Mouse (Mus musculus): ENCODE measurements around the gene Sprr2b. TPM values are rescaled to one million over a fixed set of nuclear protein-coding genes. Genes with fewer than 3 reads are reported as not detected.

Gene Sprr2b
- polyA plus RNA-seq, 1 experiment = 0.26 TPM

DNA sequence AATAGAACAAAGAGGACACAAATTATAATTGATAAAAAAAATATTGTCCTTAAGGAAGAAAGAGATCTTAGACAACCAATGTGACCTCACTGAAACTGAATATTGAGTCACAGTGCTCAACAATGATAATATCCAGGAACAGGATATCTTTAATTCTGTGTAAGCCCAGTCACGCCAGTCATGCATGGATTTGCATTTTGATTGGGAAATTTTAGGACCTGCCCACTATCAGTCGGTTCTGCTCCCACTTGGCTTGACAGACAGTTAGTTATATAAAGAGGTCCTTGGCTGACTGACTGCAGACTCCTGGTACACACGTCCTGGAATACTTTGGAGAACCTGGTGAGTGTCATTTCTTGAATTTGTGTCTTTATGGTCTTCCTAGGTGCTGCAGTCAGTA is 48.5 kb downstream of the Sprr2b start, which contains the start of gene Sprr2f:
Gene Sprr2f (plus strand): TSS at position 301 of the 400 bp plus-strand sequence.
- DNase-seq (ENCODE audit: low read depth) = no peak
- TF ChIP-seq CTCF (IDR thresholded peaks at IDR 0.05; ENCODE audit: borderline replicate concordance, extremely low read depth, insufficient read depth, insufficient read length) = no peak
- TF ChIP-seq POLR2A (IDR thresholded peaks at IDR 0.05; ENCODE audit: borderline replicate concordance, extremely low read depth, insufficient read depth, insufficient read length, poor library complexity, severe bottlenecking) = no peak

Other genes with a start within 250 kb of the Sprr2b start
- gene Lor, start 233.5 kb upstream of the Sprr2b start, polyA plus RNA-seq (2012; rRNA removed) = 5.8 and 7.6 TPM in 2 replicates
- not detected in 2 replicates for gene Prr9, start 192.7 kb upstream of the Sprr2b start, polyA plus RNA-seq (2012; rRNA removed)
- not detected in 2 replicates for gene Lelp1, start 173.9 kb upstream of the Sprr2b start, polyA plus RNA-seq (2012; rRNA removed)
- gene Sprr2a1, start 100.8 kb upstream of the Sprr2b start, polyA plus RNA-seq (2012; rRNA removed) = 0.03 and 0.05 TPM in 2 replicates
- gene Sprr2a2, start 100.7 kb upstream of the Sprr2b start, polyA plus RNA-seq (2012; rRNA removed) = 4.0 and 5.0 TPM in 2 replicates
- gene Sprr2a3, start 31.2 kb upstream of the Sprr2b start, polyA plus RNA-seq (2012; rRNA removed) = 0.14 and 0.23 TPM in 2 replicates
- not detected in 2 replicates for gene Sprr2d, start 22.5 kb downstream of the Sprr2b start, polyA plus RNA-seq (2012; rRNA removed)
- not detected in 2 replicates for gene Sprr2e, start 35.5 kb downstream of the Sprr2b start, polyA plus RNA-seq (2012; rRNA removed)
- gene Sprr2f, start 48.6 kb downstream of the Sprr2b start, polyA plus RNA-seq (2012; rRNA removed) = not detected in 2 replicates
- not detected in 2 replicates for gene Sprr2h, start 69.1 kb downstream of the Sprr2b start, polyA plus RNA-seq (2012; rRNA removed)
- not detected in 2 replicates for gene Sprr2i, start 91.4 kb downstream of the Sprr2b start, polyA plus RNA-seq (2012; rRNA removed)
- gene Sprr2j-ps, start 101.5 kb downstream of the Sprr2b start, polyA plus RNA-seq (2012; rRNA removed) = not detected in 2 replicates
- 6.8 and 9.2 TPM in 2 replicates for gene Gm9774, start 112.8 kb downstream of the Sprr2b start, polyA plus RNA-seq (2012; rRNA removed)
- not detected in 2 replicates for gene Sprr2k, start 116.0 kb downstream of the Sprr2b start, polyA plus RNA-seq (2012; rRNA removed)
- gene Sprr1b, start 122.2 kb downstream of the Sprr2b start, polyA plus RNA-seq (2012; rRNA removed) = 0.11 and 0.55 TPM in 2 replicates
- not detected in 2 replicates for gene Sprr3, start 142.1 kb downstream of the Sprr2b start, polyA plus RNA-seq (2012; rRNA removed)
- 0.63 TPM in 1 of 2 replicates, not detected in the other for gene Sprr1a, start 169.3 kb downstream of the Sprr2b start, polyA plus RNA-seq (2012; rRNA removed)
- not detected in 2 replicates for gene Sprr4, start 183.9 kb downstream of the Sprr2b start, polyA plus RNA-seq (2012; rRNA removed)
- gene 2310046K23Rik, start 217.9 kb downstream of the Sprr2b start, polyA plus RNA-seq (2012; rRNA removed) = not detected in 2 replicates